In the genomic region with DNA sequence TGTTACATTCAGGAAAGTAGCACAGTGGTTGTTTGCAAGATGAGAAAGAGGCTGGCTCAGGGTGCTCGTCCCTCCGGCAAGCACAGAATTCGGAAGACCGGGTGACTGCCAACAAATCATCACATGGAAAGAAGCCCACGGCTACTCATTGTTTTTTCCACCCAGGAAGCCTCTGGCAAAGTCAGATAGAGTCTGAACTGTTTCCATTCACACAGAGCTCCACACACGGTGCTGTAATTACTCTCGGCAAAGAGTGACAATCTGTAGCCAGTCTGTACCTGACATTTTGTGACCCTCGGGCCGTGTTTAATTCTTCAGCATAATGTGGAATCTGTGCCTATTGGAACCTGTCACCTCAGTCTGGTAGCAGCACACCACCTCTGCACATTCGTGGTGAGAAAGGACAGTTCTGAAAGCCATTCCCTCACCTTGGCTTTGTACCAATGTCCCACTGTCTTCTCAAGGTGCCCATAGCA, we compare ENCODE assay signal across 19 mouse cellular contexts. TPM values are rescaled to one million over a fixed set of nuclear protein-coding genes. Genes with fewer than 3 reads are reported as not detected.
DNase-seq lines count a peak whose midpoint lies in the region; ATAC-seq lines count a peak whose summit lies in the region.
"Had no signal": no experiment of that assay in that cellular context is flagged by ENCODE, and none has a peak within 500 bp of the region (broad histone marks: within the 10 kb centered on the region; RNA-seq: fewer than 3 reads in every experiment).

No protein-coding gene starts in this region.

- H3K4me1 ChIP-seq in forebrain, embryonic 16.5 days (replicated peaks; ENCODE audit: control insufficient read depth, insufficient read depth, low read length), result peaks cover 6% of the 10 kb centered on the region; the same call in 1 of the 2 replicates
- no peaks in the 10 kb centered on the region for H3K4me1 ChIP-seq in forebrain, embryonic 10.5 days

- no peak for DNase-seq in forebrain, embryonic 10.5 days (ENCODE audit: extremely low spot score, low spot score)
- peak; percentile 55 for DNase-seq in lung, postnatal 10 days
- no peak for DNase-seq in lung, postnatal 4 days
- peak; percentile 72 for DNase-seq in cerebellum, adult 9-10 months
- peak; percentile 54 for DNase-seq in lung, postnatal 36 days
- DNase-seq in frontal cortex, postnatal 36 days (ENCODE audit: low spot score in 2 of 2), result no peak
- no peak for DNase-seq in MN1 (ENCODE audit: low spot score)
- DNase-seq: heart, postnatal 36 days; kidney, adult 2 months; kidney, postnatal 4 days; layer of hippocampus, postnatal 36 days; liver, postnatal 0 days; right cerebral cortex, adult 18-20 months had no signal

- no peak overlapping the region for H3K4me3 ChIP-seq in forebrain, embryonic 16.5 days (replicated peaks; ENCODE audit: low read length)
- no peak overlapping the region for H3K4me3 ChIP-seq in forebrain, embryonic 10.5 days
- H3K4me3 ChIP-seq: erythroblast, embryonic 14.5 days; heart, embryonic 10.5 days; limb, embryonic 13.5 days; midbrain, embryonic 12.5 days had no signal

- H3K9me3 ChIP-seq in forebrain, embryonic 16.5 days (ENCODE audit: control insufficient read depth, low read length), result no peaks in the 10 kb centered on the region
- H3K9me3 ChIP-seq in forebrain, embryonic 10.5 days, result no peaks in the 10 kb centered on the region
- H3K9me3 ChIP-seq: heart, embryonic 10.5 days; limb, embryonic 13.5 days had no signal

- no peaks in the 10 kb centered on the region for H3K27me3 ChIP-seq in forebrain, embryonic 16.5 days (replicated peaks; ENCODE audit: control insufficient read depth, insufficient read depth, low read length)
- H3K27me3 ChIP-seq in forebrain, embryonic 10.5 days (ENCODE audit: poor library complexity, severe bottlenecking), result no peaks in the 10 kb centered on the region
- H3K27me3 ChIP-seq: limb, embryonic 13.5 days; midbrain, embryonic 12.5 days had no signal

- peak; percentile 61 for ATAC-seq in forebrain, embryonic 16.5 days
- ATAC-seq: liver, postnatal 0 days had no signal

- no peak overlapping the region for H3K27ac ChIP-seq in forebrain, embryonic 16.5 days (ENCODE audit: low read length)
- no peak overlapping the region for H3K27ac ChIP-seq in forebrain, embryonic 10.5 days
- H3K27ac ChIP-seq: heart, embryonic 10.5 days; limb, embryonic 13.5 days; midbrain, embryonic 12.5 days had no signal

- no peaks in the 10 kb centered on the region for H3K36me3 ChIP-seq in forebrain, embryonic 16.5 days (ENCODE audit: control insufficient read depth, insufficient read depth)
- H3K36me3 ChIP-seq in forebrain, embryonic 10.5 days (replicated peaks), result no peaks in the 10 kb centered on the region
- H3K36me3 ChIP-seq: heart, embryonic 10.5 days; limb, embryonic 13.5 days; midbrain, embryonic 12.5 days had no signal

- no peak overlapping the region for H3K4me2 ChIP-seq in forebrain, embryonic 16.5 days (ENCODE audit: low read length)
- H3K4me2 ChIP-seq: limb, embryonic 13.5 days; midbrain, embryonic 12.5 days had no signal

- WGBS in forebrain, embryonic 16.5 days, result 29% methylated on average over 10 of the region's 10 CpGs
- 78% methylated on average over 10 of the region's 10 CpGs for WGBS in forebrain, embryonic 10.5 days

- no peak overlapping the region for H3K9ac ChIP-seq in forebrain, embryonic 16.5 days (replicated peaks; ENCODE audit: low read depth, low read length)
- H3K9ac ChIP-seq: limb, embryonic 13.5 days; liver, postnatal 0 days; midbrain, embryonic 12.5 days had no signal

RNA-seq across cellular contexts. Expression of a gene that starts 54.1 kb away (rescaled TPM):
- not detected in 2 replicates for polyA plus RNA-seq in forebrain, embryonic 16.5 days (2015; fragmentation: Nextera tagmentation; extraction: Ambion mirVana)
- polyA plus RNA-seq in forebrain, embryonic 10.5 days (2016; fragmentation: Nextera tagmentation; extraction: Ambion mirVana), result not detected in 2 replicates
- polyA plus RNA-seq: erythroblast, embryonic 14.5 days; limb, embryonic 13.5 days; liver, postnatal 0 days; midbrain, embryonic 12.5 days; urinary bladder, adult 2 months had no signal

RNA-seq across cellular contexts. Expression of a gene that starts 55.5 kb away (rescaled TPM):
- polyA plus RNA-seq in forebrain, embryonic 16.5 days (2015; fragmentation: Nextera tagmentation; extraction: Ambion mirVana), result 0.70 and 0.73 TPM in 2 replicates
- polyA plus RNA-seq in forebrain, embryonic 10.5 days (2016; fragmentation: Nextera tagmentation; extraction: Ambion mirVana), result 0.15 and 0.37 TPM in 2 replicates
- polyA plus RNA-seq: erythroblast, embryonic 14.5 days; liver, postnatal 0 days had no signal

Comparison
In these comparisons a context has a peak if more than half of its experiments do, and no peak if none do; other contexts are left out.
1. DNase-seq: peak in lung, postnatal 10 days (single experiment), cerebellum, adult 9-10 months (single experiment) and lung, postnatal 36 days (single experiment); none in forebrain, embryonic 10.5 days (single experiment), lung, postnatal 4 days (0 of 2), frontal cortex, postnatal 36 days (0 of 2) and MN1 (single experiment).